Mouse (Mus musculus) c-Kit-negative CD71-positive TER-119-positive erythroid progenitor cells, embryonic 14.5 days (primary cell): ENCODE data around the gene Bik.

ENCODE experiments used
- DNase-seq: peaks from one replicate; pipeline ENCODE4 v3.0.0-alpha.2; 2013; ENCODE audit warnings: low read depth, low spot score

The Bik gene

GRCm38 (mm10) chr15:83547144-83547543 lies 20.5 kb downstream of the Bik start:
- DNase-seq = no peak

GRCm38 (mm10) chr15:83550137-83550536 lies 23.5 kb downstream of the Bik start:
- DNase-seq = no peak

- no peak for DNase-seq
Measured at GRCm38 (mm10) chr15:83553831-83554230, 27.2 kb downstream of the Bik start.

- DNase-seq = peak; percentile 72
Measured at GRCm38 (mm10) chr15:83555161-83555974, 28.7 kb downstream of the Bik start.

- DNase-seq = no peak
Measured at GRCm38 (mm10) chr15:83560941-83561477, 34.3 kb downstream of the Bik start.

- DNase-seq = no peak
Measured at GRCm38 (mm10) chr15:83562626-83563270, 36.1 kb downstream of the Bik start.

- peak; percentile 70 for DNase-seq
Measured at GRCm38 (mm10) chr15:83563327-83563856, 36.7 kb downstream of the Bik start, which contains the start of the genes Tspo and Mcat. Gene Tspo (plus strand): TSS chr15:83563592. Gene Mcat (minus strand): TSS chr15:83563787.

- peak; percentile 66 for DNase-seq
Measured at GRCm38 (mm10) chr15:83563857-83564651, 37.4 kb downstream of the Bik start.

GRCm38 (mm10) chr15:83565434-83565833 lies 38.8 kb downstream of the Bik start:
- DNase-seq = peak; percentile 73

GRCm38 (mm10) chr15:83566006-83566405 lies 39.3 kb downstream of the Bik start:
- no peak for DNase-seq

- no peak for DNase-seq
Measured at GRCm38 (mm10) chr15:83567728-83568127, 41.1 kb downstream of the Bik start.

- DNase-seq = no peak
Measured at GRCm38 (mm10) chr15:83568544-83568943, 41.9 kb downstream of the Bik start.

GRCm38 (mm10) chr15:83569682-83570081 lies 43.0 kb downstream of the Bik start:
- no peak for DNase-seq

- DNase-seq = no peak
Measured at GRCm38 (mm10) chr15:83570641-83571040, 44.0 kb downstream of the Bik start.

GRCm38 (mm10) chr15:83571636-83572035 lies 45.0 kb downstream of the Bik start:
- DNase-seq = no peak

- no peak for DNase-seq
Measured at GRCm38 (mm10) chr15:83572132-83572531, 45.5 kb downstream of the Bik start.

GRCm38 (mm10) chr15:83573606-83574005 lies 46.9 kb downstream of the Bik start:
- no peak for DNase-seq

- no peak for DNase-seq
Measured at GRCm38 (mm10) chr15:83574731-83575351, 48.2 kb downstream of the Bik start.

- DNase-seq = no peak
Measured at GRCm38 (mm10) chr15:83575543-83575942, 48.9 kb downstream of the Bik start.

GRCm38 (mm10) chr15:83576651-83577050 lies 50.0 kb downstream of the Bik start:
- no peak for DNase-seq

- DNase-seq = no peak
Measured at GRCm38 (mm10) chr15:83582931-83583330, 56.3 kb downstream of the Bik start.
